ENCODE assay signal across 25 mouse cellular contexts in the genomic region with DNA sequence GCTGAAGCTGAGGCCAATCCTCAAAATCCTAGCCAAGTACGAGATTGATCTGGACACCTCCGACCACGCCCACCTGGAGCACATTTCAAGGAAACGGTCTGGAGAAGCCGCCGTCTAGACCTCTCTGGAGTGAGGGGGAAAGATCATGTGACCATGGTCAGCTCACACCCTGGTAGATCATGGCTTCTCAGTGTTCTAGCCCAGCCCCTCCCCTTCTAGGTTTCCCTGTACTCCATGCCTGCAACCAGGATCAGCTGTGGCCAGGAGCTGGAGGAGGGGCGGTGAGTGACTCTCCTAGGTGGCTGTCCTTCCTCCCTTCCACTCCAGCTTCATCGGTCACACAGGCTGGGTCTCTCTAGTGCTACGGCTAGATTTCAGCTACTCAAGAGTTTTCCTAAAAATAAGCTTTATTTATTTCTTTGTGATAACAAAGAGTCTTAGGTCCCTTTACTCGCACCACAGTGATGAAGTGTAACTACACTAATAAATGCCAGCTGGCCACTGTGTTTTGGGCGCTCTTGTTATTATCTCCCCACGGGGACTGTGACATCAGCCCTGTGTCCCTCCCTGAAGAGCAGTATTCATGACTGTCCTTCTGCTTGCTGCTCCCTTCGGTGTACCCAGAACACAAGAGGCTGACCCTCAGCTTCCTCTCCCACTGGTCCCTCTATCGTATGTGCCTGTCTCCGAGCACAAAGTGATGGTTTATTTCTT. TPM values are rescaled to one million over a fixed set of nuclear protein-coding genes. Genes with fewer than 3 reads are reported as not detected.
DNase-seq lines count a peak whose midpoint lies in the region; ATAC-seq and TF ChIP-seq lines count a peak whose summit lies in the region.
"Had no signal": no experiment of that assay in that cellular context is flagged by ENCODE, and none has a peak within 500 bp of the region (broad histone marks: within the 10 kb centered on the region; RNA-seq: fewer than 3 reads in every experiment).

No protein-coding gene starts in this region.

- no peak overlapping the region for H3ac ChIP-seq in myocyte (ENCODE audit: control insufficient read depth, insufficient read length)

- no peak for TF ChIP-seq CTCF in heart, adult 2 months (IDR thresholded peaks at IDR 0.05)
- TF ChIP-seq CTCF in lung, postnatal 0 days (IDR thresholded peaks at IDR 0.05), result no peak

- peaks cover 4% of the 10 kb centered on the region; the same call in 1 of the 2 replicates for H3K4me1 ChIP-seq in heart, adult 2 months (ENCODE audit: control insufficient read depth, insufficient read depth, low read length)
- H3K4me1 ChIP-seq in lung, postnatal 0 days (ENCODE audit: insufficient read depth, low read depth, low read length), result no peaks in the 10 kb centered on the region
- H3K4me1 ChIP-seq: hindbrain, embryonic 13.5 days; midbrain, embryonic 12.5 days had no signal

- intact Hi-C loops in heart, adult 2 months (cut with DNase I), result no loop called here

- H3K9me3 ChIP-seq in lung, postnatal 0 days (ENCODE audit: low read length), result no peaks in the 10 kb centered on the region
- H3K9me3 ChIP-seq: G1E; hindbrain, embryonic 13.5 days; kidney, embryonic 15.5 days; midbrain, embryonic 12.5 days had no signal

- ATAC-seq in lung, postnatal 0 days, result peak; percentile 81
- ATAC-seq: forebrain, embryonic 16.5 days had no signal

- no peak for TF ChIP-seq EP300 in heart, adult 2 months (IDR thresholded peaks at IDR 0.05; ENCODE audit: insufficient read depth, low read depth, low read length)
- no peak for TF ChIP-seq EP300 in lung, postnatal 0 days (IDR thresholded peaks at IDR 0.05)

- H3K4me3 ChIP-seq in heart, adult 2 months, result no peak overlapping the region
- no peak overlapping the region for H3K4me3 ChIP-seq in lung, postnatal 0 days (ENCODE audit: low read depth, low read length)
- H3K4me3 ChIP-seq in myocyte, result no peak overlapping the region
- H3K4me3 ChIP-seq: hindbrain, embryonic 13.5 days; kidney, embryonic 15.5 days; midbrain, embryonic 12.5 days had no signal

- no peak overlapping the region for H3K9ac ChIP-seq in heart, adult 2 months (ENCODE audit: low read depth, low read length)
- no peak overlapping the region for H3K9ac ChIP-seq in lung, postnatal 0 days (replicated peaks; ENCODE audit: low read depth)
- H3K9ac ChIP-seq: hindbrain, embryonic 13.5 days; kidney, embryonic 15.5 days; midbrain, embryonic 12.5 days had no signal

- 61% methylated on average over 15 of the region's 15 CpGs for WGBS in heart, adult 2 months
- 65% methylated on average over 15 of the region's 15 CpGs for WGBS in lung, postnatal 0 days

- peaks cover 13% of the 10 kb centered on the region for H3K36me3 ChIP-seq in heart, adult 2 months (ENCODE audit: control insufficient read depth, insufficient read depth, low read length)
- peaks cover 15% of the 10 kb centered on the region; the same call in 1 of the 2 replicates for H3K36me3 ChIP-seq in lung, postnatal 0 days (ENCODE audit: insufficient read depth, low read length)
- H3K36me3 ChIP-seq in myocyte (ENCODE audit: control insufficient read depth, insufficient read depth), result peaks cover 42% of the 10 kb centered on the region

- H3K27me3 ChIP-seq in heart, adult 2 months (ENCODE audit: control insufficient read depth, insufficient read depth, low read length), result no peaks in the 10 kb centered on the region
- no peaks in the 10 kb centered on the region for H3K27me3 ChIP-seq in lung, postnatal 0 days (replicated peaks; ENCODE audit: insufficient read depth, low read length)
- H3K27me3 ChIP-seq in myocyte (ENCODE audit: control insufficient read depth, insufficient read depth, insufficient read length), result no peaks in the 10 kb centered on the region
- H3K27me3 ChIP-seq: CH12.LX; hindbrain, embryonic 13.5 days; kidney, embryonic 15.5 days; midbrain, embryonic 12.5 days had no signal

- no peak overlapping the region for H3K4me2 ChIP-seq in lung, postnatal 0 days (replicated peaks; ENCODE audit: low read depth, low read length)
- H3K4me2 ChIP-seq in myocyte (ENCODE audit: low read depth), result no peak overlapping the region
- H3K4me2 ChIP-seq: hindbrain, embryonic 13.5 days; kidney, embryonic 15.5 days; midbrain, embryonic 12.5 days had no signal

- no peaks in the 10 kb centered on the region for H3K79me2 ChIP-seq in heart, adult 2 months (replicated peaks; ENCODE audit: control insufficient read depth, insufficient read depth, low read length)
- no peaks in the 10 kb centered on the region for H3K79me2 ChIP-seq in myocyte (ENCODE audit: control insufficient read depth, insufficient read depth)

- peak in 1 of 2 experiments; percentile 27 for DNase-seq in heart, adult 2 months
- no peak for DNase-seq in heart, postnatal 4 days
- DNase-seq in R1 (ENCODE audit: low read depth, low spot score), result peak; percentile 63
- peak; percentile 42 for DNase-seq in lung, postnatal 0 days (ENCODE audit: low spot score)
- DNase-seq in ovary, postnatal 36 days (ENCODE audit: low spot score), result no peak
- DNase-seq in left cerebral cortex, adult 9 months (ENCODE audit: low spot score in 2 of 2), result no peak
- DNase-seq: adrenal gland, postnatal 25 days; B cell, adult 2 months; cerebellum, adult 9-11 months; gastrocnemius, postnatal 14 days; kidney, adult 11 months; kidney, postnatal 4 days; right cerebral cortex, postnatal 25 days; thymus, postnatal 36 days had no signal

- H3K27ac ChIP-seq in heart, adult 2 months, result peak overlapping the region; percentile 82
- 0 out of 2 replicates have a peak overlapping the region, but pooled peaks have one; percentile 1 for H3K27ac ChIP-seq in lung, postnatal 0 days (ENCODE audit: low read length)
- H3K27ac ChIP-seq: hindbrain, embryonic 13.5 days; kidney, embryonic 15.5 days; midbrain, embryonic 12.5 days had no signal

- no peak for TF ChIP-seq POLR2A in heart, adult 2 months (IDR thresholded peaks at IDR 0.05; ENCODE audit: insufficient read depth, low read depth, low read length)
- peak; percentile 24 for TF ChIP-seq POLR2A in myocyte (IDR thresholded peaks at IDR 0.05; ENCODE audit: insufficient read length, low read depth)

TF ChIP-seq in myocyte, 11 proteins besides CTCF, POLR2A, EP300 and RAD21:
- TF ChIP-seq POLR2AphosphoS2 (IDR thresholded peaks at IDR 0.05; ENCODE audit: insufficient read length, low read depth), result peak; percentile 69
- TF ChIP-seq USF1 (IDR thresholded peaks at IDR 0.05; ENCODE audit: low read depth), result no peak

RNA-seq across cellular contexts. Expression of a gene that starts 33.3 kb away (rescaled TPM):
- total RNA-seq in heart, adult 2 months (2021), result 100 to 1,000 TPM; 105 to 118 TPM
- 104 and 172 TPM in 2 replicates for polyA plus RNA-seq in heart, adult 2 months (2012; rRNA removed)
- 100 to 1,000 TPM in 1 of 2 experiments, 10 to 100 TPM in 1; 97.9 to 103 TPM for total RNA-seq in heart, postnatal 4 days (2021)
- polyA plus RNA-seq in lung, postnatal 0 days (2015; fragmentation: Nextera tagmentation; extraction: Ambion mirVana), result 40.3 and 42.3 TPM in 2 replicates
- polyA plus RNA-seq in myocyte (2012; fragmentation: generic; extraction: Trizol), result 50.3 TPM

RNA-seq across cellular contexts. Expression of a gene that starts 34.9 kb away (rescaled TPM):
- under 1 TPM; 0.52 to 0.63 TPM for total RNA-seq in heart, adult 2 months (2021)
- polyA plus RNA-seq in heart, adult 2 months (2012; rRNA removed), result 0.61 and 0.94 TPM in 2 replicates
- total RNA-seq in heart, postnatal 4 days (2021), result under 1 TPM; 0.74 to 0.92 TPM
- 0.04 and 0.07 TPM in 2 replicates for polyA plus RNA-seq in lung, postnatal 0 days (2015; fragmentation: Nextera tagmentation; extraction: Ambion mirVana)
- polyA plus RNA-seq in myocyte (2012; fragmentation: generic; extraction: Trizol), result 0.05 TPM
- total RNA-seq: common myeloid progenitor, adult 5-6 weeks; G1E; gastrocnemius, postnatal 14 days; liver, adult 2 months; megakaryocyte, adult 5-6 weeks; neutrophil, adult 5-6 weeks had no signal
- polyA plus RNA-seq: G1E; liver, adult 2 months had no signal

RNA-seq across cellular contexts. Expression of a gene that starts 38.6 kb away (rescaled TPM):
- 1 to 10 TPM; 9.8 to 10.0 TPM for total RNA-seq in heart, adult 2 months (2021)
- polyA plus RNA-seq in heart, adult 2 months (2012; rRNA removed), result 5.3 and 10.1 TPM in 2 replicates
- total RNA-seq in heart, postnatal 4 days (2021), result 10 to 100 TPM; 23.5 to 27.2 TPM
- polyA plus RNA-seq in lung, postnatal 0 days (2015; fragmentation: Nextera tagmentation; extraction: Ambion mirVana), result 9.2 and 10.2 TPM in 2 replicates
- polyA plus RNA-seq in myocyte (2012; fragmentation: generic; extraction: Trizol), result 10.4 TPM

RNA-seq across cellular contexts. Expression of a gene that starts 39.7 kb away (rescaled TPM):
- total RNA-seq in heart, adult 2 months (2021), result 100 to 1,000 TPM; 800 to 921 TPM
- polyA plus RNA-seq in heart, adult 2 months (2012; rRNA removed), result 521 and 828 TPM in 2 replicates
- 100 to 1,000 TPM; 413 to 425 TPM for total RNA-seq in heart, postnatal 4 days (2021)
- 12.8 and 15.5 TPM in 2 replicates for polyA plus RNA-seq in lung, postnatal 0 days (2015; fragmentation: Nextera tagmentation; extraction: Ambion mirVana)
- 401 TPM for polyA plus RNA-seq in myocyte (2012; fragmentation: generic; extraction: Trizol)

Comparison
In these comparisons a context has a peak if more than half of its experiments do, and no peak if none do; other contexts are left out.
1. DNase-seq: peak in R1 (single experiment) and lung, postnatal 0 days (single experiment); none in heart, postnatal 4 days (single experiment), ovary, postnatal 36 days (single experiment) and left cerebral cortex, adult 9 months (0 of 2).